Mouse (Mus musculus): ENCODE data around the gene Rhbdf1. TPM values are rescaled to one million over a fixed set of nuclear protein-coding genes. Genes with fewer than 3 reads are reported as not detected.

The Rhbdf1 gene
- polyA plus RNA-seq, 1 experiment from 2014 or later, result 6.4 TPM

DNA sequence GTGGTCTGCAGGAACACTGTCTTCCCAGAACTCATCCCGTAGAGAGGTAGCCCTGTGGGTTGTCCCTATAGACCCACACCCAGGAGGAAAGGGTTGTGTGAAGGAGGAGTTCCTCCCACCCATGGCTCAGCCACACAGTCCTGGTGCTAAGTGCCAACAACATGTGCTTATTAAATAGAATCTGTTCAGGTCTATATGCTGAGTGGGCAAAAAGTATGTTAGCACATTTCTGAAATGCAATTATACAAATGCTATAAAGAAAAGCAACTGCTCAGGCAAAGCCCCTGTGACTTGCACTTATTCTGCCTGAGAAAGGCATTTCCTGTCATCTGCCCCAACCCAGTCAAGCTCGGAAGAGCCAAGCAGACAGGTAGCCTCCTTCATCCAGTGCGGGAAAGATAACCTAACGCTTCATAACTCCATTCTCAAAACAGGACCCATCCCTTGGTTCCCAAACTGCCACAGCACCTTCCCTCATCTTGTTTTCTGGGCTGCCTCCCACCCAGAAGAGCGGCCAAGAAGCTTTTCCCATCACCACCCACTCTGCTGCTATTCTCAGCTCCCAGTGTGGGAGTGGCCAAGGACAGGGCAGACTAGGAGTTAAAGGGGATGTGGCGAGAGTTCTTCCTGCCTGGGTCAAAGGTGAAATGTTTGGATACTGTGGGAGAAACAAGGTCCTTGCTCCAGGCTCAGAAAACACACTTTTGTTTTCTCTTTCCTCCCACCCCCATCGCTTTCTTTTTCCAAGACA is 21.3 kb upstream of the Rhbdf1 start:
- no peak overlapping the region for H3K4me2 ChIP-seq (ENCODE audit: low read depth, low read length)
- H3K4me1 ChIP-seq (ENCODE audit: insufficient read depth), result peaks cover 45% of the 10 kb centered on the region
- H3K9ac ChIP-seq (replicated peaks), result peak overlapping the region; percentile 18; the same call in 1 of the 2 replicates

DNA sequence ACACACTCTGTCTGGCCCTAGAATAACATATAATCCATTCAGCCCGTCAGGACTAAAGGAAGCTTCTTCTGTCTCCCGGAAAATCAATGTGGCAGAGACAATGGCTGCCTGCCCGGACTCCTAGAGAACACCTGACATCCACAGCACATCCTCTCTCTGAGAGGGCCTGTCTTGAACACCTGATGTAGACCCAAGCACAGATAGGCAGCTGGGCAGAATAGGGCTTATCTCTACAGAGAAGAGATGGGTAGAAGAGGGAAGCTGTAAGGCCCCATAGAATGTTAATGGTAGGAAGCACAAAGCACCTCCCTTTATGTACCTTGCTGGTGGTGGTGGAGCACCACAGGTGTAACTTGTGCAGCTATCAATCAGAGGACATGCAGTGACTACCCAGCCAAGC is 20.1 kb upstream of the Rhbdf1 start:
- Histone ChIP-seq H3K4me1 (ENCODE audit: insufficient read depth) (peaks cover 40% of the 10 kb centered on the region), H3K27ac (ENCODE audit: low read depth) (peak overlapping the region; percentile 94), H3K9ac (replicated peaks) (peak overlapping the region; percentile 26; the same call in 1 of the 2 replicates)

More for the DNA sequence above, 21.3 kb upstream of the Rhbdf1 start:
- no peak for DNase-seq
- 79% methylated on average over 7 of the region's 7 CpGs for WGBS (ENCODE audit: insufficient replicate concordance)
- Histone ChIP-seq H3K27ac (ENCODE audit: low read depth) (peak overlapping the region; percentile 94), H3K4me3 (ENCODE audit: low read depth, low read length) (no peak overlapping the region), H3K9me3 (ENCODE audit: low read length) (no peaks in the 10 kb centered on the region), H3K36me3 (replicated peaks; ENCODE audit: insufficient read depth, low read length) (peaks cover 75% of the 10 kb centered on the region), H3K27me3 (ENCODE audit: insufficient read depth, low read length) (no peaks in the 10 kb centered on the region)
- no peak for ATAC-seq
- TF ChIP-seq CTCF (IDR thresholded peaks at IDR 0.05; ENCODE audit: low read depth), result no peak
- TF ChIP-seq EP300 (IDR thresholded peaks at IDR 0.05; ENCODE audit: low read depth), result no peak

DNA sequence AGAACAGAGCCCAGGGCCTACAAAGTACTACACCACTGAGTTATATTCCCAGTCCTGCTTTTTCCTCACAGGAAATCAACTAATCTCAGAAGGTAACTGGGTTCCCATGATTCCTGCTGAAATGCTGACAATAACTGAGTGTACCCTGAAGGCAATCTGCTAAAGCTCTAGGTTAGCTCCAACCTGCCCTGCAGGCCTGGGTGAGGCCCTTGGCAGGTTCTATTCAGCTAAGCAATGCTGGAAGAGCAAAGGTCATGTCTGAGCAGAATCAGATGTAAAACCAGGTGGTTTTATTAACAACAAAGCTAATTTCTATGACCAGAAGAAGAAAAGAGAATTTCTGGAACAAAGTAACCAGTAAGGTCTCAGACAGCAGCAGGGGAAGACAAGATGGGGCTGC is 19.3 kb upstream of the Rhbdf1 start:
- DNase-seq (no peak), ATAC-seq (no peak)
- peak overlapping the region; percentile 18 for H3K9ac ChIP-seq (replicated peaks)
- H3K4me3 ChIP-seq (ENCODE audit: low read depth, low read length), result no peak overlapping the region
- H3K9me3 ChIP-seq (ENCODE audit: low read length), result no peaks in the 10 kb centered on the region
- peaks cover 76% of the 10 kb centered on the region for H3K36me3 ChIP-seq (replicated peaks; ENCODE audit: insufficient read depth, low read length)
- H3K4me2 ChIP-seq (ENCODE audit: low read depth, low read length), result no peak overlapping the region
- no peaks in the 10 kb centered on the region for H3K27me3 ChIP-seq (ENCODE audit: insufficient read depth, low read length)
- H3K4me1 ChIP-seq (ENCODE audit: insufficient read depth), result peaks cover 40% of the 10 kb centered on the region
- TF ChIP-seq CTCF (IDR thresholded peaks at IDR 0.05; ENCODE audit: low read depth) (no peak), EP300 (IDR thresholded peaks at IDR 0.05; ENCODE audit: low read depth) (no peak)
- H3K27ac ChIP-seq (ENCODE audit: low read depth), result peak overlapping the region; percentile 94; the same call in 1 of the 2 replicates

More for the DNA sequence above, 20.1 kb upstream of the Rhbdf1 start:
- Histone ChIP-seq H3K36me3 (replicated peaks; ENCODE audit: insufficient read depth, low read length) (peaks cover 76% of the 10 kb centered on the region), H3K4me3 (ENCODE audit: low read depth, low read length) (no peak overlapping the region), H3K4me2 (ENCODE audit: low read depth, low read length) (no peak overlapping the region), H3K9me3 (ENCODE audit: low read length) (no peaks in the 10 kb centered on the region), H3K27me3 (ENCODE audit: insufficient read depth, low read length) (no peaks in the 10 kb centered on the region)
- WGBS (ENCODE audit: insufficient replicate concordance), result 80% methylated on average over 3 of the region's 3 CpGs
- DNase-seq (no peak), ATAC-seq (no peak)
- TF ChIP-seq EP300 (IDR thresholded peaks at IDR 0.05; ENCODE audit: low read depth), result peak; percentile 37; the same call in 1 of the 2 replicates
- TF ChIP-seq CTCF (IDR thresholded peaks at IDR 0.05; ENCODE audit: low read depth), result no peak

DNA sequence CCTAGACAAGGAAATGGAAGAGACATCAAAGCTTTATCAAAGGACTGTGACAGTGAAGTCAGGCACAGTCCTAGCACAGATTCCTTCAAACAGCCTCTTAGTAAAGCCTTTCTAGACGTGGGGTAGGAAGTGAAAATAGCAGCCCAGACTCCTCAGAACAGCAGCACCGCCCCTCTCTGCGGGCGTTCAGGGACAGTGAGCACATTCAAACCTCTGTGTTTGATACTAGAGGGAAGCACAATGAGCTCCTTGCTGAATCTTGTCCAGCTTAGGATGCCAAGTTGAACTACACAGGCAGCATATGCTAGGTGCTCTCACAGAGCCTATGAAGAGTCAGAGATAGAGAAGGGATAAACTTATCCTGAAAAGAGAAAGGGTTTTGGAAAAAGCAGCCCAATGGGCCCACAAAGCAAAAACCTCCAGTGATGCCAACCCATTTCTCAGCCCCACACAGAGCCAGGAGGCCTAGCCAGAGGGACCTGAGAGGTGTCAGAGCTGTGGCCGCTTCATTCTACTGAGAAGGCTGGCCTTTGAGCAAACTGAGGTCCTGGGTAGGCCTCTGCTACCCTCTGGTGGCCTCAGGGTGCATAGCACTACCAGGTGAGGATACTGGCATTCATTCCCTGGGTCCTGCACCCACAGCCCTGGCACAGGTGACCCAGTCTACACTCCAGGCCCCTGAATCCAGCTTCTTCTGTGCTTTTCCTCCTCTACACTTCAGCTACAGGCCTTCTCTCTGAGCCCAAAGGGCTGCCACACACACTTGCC is 16.2 kb upstream of the Rhbdf1 start:
- WGBS (ENCODE audit: insufficient replicate concordance), result 64% methylated on average over 5 of the region's 5 CpGs
- peak; percentile 78 for ATAC-seq
- H3K36me3 ChIP-seq (replicated peaks; ENCODE audit: insufficient read depth, low read length), result peaks cover 80% of the 10 kb centered on the region
- no peak for TF ChIP-seq EP300 (IDR thresholded peaks at IDR 0.05; ENCODE audit: low read depth)
- TF ChIP-seq CTCF (IDR thresholded peaks at IDR 0.05; ENCODE audit: low read depth), result peak; percentile 99
- H3K9me3 ChIP-seq (ENCODE audit: low read length), result no peaks in the 10 kb centered on the region
- peak overlapping the region; percentile 51 for H3K27ac ChIP-seq (ENCODE audit: low read depth)
- no peaks in the 10 kb centered on the region for H3K27me3 ChIP-seq (ENCODE audit: insufficient read depth, low read length)
- peak overlapping the region; percentile 24 for H3K4me2 ChIP-seq (ENCODE audit: low read depth, low read length)
- H3K4me1 ChIP-seq (ENCODE audit: insufficient read depth), result peaks cover 16% of the 10 kb centered on the region
- DNase-seq, result peak; percentile 83
- no peak overlapping the region for H3K4me3 ChIP-seq (ENCODE audit: low read depth, low read length)
- H3K9ac ChIP-seq (replicated peaks), result no peak overlapping the region; the same call in 1 of the 2 replicates

DNA sequence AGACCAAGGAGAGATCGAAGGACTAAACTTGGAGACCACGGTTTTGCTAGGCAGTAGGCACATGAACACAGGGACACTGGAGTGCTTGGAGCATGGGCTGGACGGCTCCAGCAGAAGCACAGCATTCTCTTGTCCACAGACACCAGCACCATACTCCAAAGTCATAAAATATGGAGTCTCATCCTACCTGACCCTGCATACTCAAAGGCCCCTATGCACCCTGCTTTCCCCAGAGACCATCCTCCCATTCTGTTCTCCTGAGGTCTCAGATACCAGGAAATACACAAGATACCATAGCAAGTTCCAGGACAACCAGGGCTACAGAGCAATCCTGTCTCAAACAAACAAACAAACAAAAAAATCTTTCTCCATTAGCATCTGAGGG is 15.3 kb upstream of the Rhbdf1 start:
- DNase-seq (no peak), ATAC-seq (no peak)
- Histone ChIP-seq H3K27me3 (ENCODE audit: insufficient read depth, low read length) (no peaks in the 10 kb centered on the region), H3K9ac (replicated peaks) (no peak overlapping the region), H3K4me2 (ENCODE audit: low read depth, low read length) (no peak overlapping the region), H3K9me3 (ENCODE audit: low read length) (no peaks in the 10 kb centered on the region), H3K4me1 (ENCODE audit: insufficient read depth) (peaks cover 8% of the 10 kb centered on the region), H3K4me3 (ENCODE audit: low read depth, low read length) (no peak overlapping the region), H3K27ac (ENCODE audit: low read depth) (peak overlapping the region; percentile 13; the same call in 1 of the 2 replicates), H3K36me3 (replicated peaks; ENCODE audit: insufficient read depth, low read length) (peaks cover 81% of the 10 kb centered on the region)
- WGBS (ENCODE audit: insufficient replicate concordance), result 84% methylated on average over 3 of the region's 3 CpGs
- TF ChIP-seq EP300 (IDR thresholded peaks at IDR 0.05; ENCODE audit: low read depth) (no peak), CTCF (IDR thresholded peaks at IDR 0.05; ENCODE audit: low read depth) (no peak)

Measured in liver, postnatal 0 days (tissue).